Mouse (Mus musculus) ES-E14 (cell line): Measurements from ENCODE around the gene Bud31.

Experiments used
- ZC3H11A ChIP-seq: IDR thresholded peaks from 2 replicates; pipeline ENCODE4 v1.6.1; 2012; ENCODE audit warnings: low read depth, mild to moderate bottlenecking, inconsistent platforms, low read length, borderline replicate concordance
- ZNF384 ChIP-seq: IDR thresholded peaks from 2 replicates; pipeline ENCODE4 v1.6.1; 2012; ENCODE audit warnings: low read depth, low read length, inconsistent platforms

GRCm38 (mm10) chr5:145185244-145185643 is 45.1 kb downstream of the Bud31 start:
- TF ChIP-seq ZC3H11A (no peak), ZNF384 (no peak)
